ENCODE assay signal across 13 mouse cellular contexts in the genomic region with DNA sequence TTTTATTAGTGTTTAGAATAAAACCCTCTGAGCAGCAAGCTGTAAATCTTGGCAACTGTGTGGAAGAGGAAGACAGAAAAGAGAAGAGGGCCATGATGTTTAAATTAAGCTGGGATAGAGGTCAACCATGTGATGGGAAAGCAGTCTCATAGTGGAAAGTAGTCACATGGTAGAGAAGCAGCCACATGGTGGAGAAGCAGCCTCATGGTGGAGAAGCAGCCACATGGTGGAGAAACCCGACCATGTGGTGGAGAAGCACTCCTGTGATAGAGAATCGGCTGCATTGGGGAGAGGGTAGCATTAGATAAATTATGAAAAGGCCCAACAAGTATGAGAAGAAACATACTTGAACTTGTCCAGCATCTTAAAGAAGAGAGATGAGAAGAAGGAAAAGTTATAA.
"Had no signal": no experiment of that assay in that cellular context is flagged by ENCODE, and none has a peak within 500 bp of the region (broad histone marks: within the 10 kb centered on the region; RNA-seq: fewer than 3 reads in every experiment).

No protein-coding gene starts in this region.

- DNase-seq: kidney, adult 11 months; kidney, adult 9 months; kidney, postnatal 10 days; left cerebral cortex, postnatal 4 days; lung, embryonic 14.5 days; lung, postnatal 10 days; lung, postnatal 4 days; right cerebral cortex, postnatal 14 days; thymus, postnatal 36 days had no signal

- H3K27ac ChIP-seq: limb, embryonic 15.5 days; midbrain, embryonic 12.5 days had no signal

- H3K36me3 ChIP-seq: limb, embryonic 15.5 days; midbrain, embryonic 12.5 days had no signal

- ATAC-seq: inflammation-experienced regulatory T-cells, adult 6 months; midbrain, embryonic 16.5 days had no signal

- H3K27me3 ChIP-seq: limb, embryonic 15.5 days; midbrain, embryonic 12.5 days had no signal

- H3K9me3 ChIP-seq: limb, embryonic 15.5 days; midbrain, embryonic 12.5 days had no signal

- H3K4me3 ChIP-seq: limb, embryonic 15.5 days; midbrain, embryonic 12.5 days had no signal

- H3K9ac ChIP-seq: limb, embryonic 15.5 days; lung, embryonic 14.5 days; midbrain, embryonic 12.5 days had no signal

- H3K4me1 ChIP-seq: midbrain, embryonic 12.5 days had no signal

- H3K4me2 ChIP-seq: limb, embryonic 15.5 days; lung, embryonic 14.5 days; midbrain, embryonic 12.5 days had no signal
